Mouse (Mus musculus): ENCODE results near the gene Sema5b. TPM values are rescaled to one million over a fixed set of nuclear protein-coding genes. Genes with fewer than 3 reads are reported as not detected.
A peak's percentile ranks its signal among the peaks of the same experiment; 100 is the strongest.

Sema5b gene
- 10 to 100 TPM; 10.6 to 18.1 (median 14.0) TPM for total RNA-seq (2022)

GRCm38 (mm10) chr16:35541117-35541641 is at the start of gene Sema5b:
Gene Sema5b (plus strand): TSS chr16:35541145.
- peak in 1 of 2 experiments; percentile 25 for DNase-seq (ENCODE audit: low spot score in 2 of 2)

DNA sequence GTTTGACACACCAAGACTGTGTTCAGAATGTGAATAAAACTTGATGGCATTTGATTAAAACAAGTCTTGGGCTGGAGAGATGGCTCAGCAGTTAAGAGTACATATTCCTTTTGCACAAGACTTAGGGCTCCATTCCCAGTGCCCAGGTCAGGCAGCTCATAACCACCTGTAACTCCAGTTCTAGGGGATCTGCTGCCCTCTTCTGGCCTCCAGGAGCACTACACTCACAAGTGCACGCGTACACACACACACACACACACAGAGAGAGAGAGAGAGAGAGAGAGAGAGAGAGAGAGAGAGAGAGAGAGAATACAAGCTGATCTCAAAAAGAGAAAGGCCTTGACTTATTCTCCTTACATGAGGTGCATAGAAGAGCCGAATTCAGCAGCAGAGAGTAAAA is 40.6 kb upstream of the Sema5b start:
- DNase-seq (ENCODE audit: low spot score in 2 of 2), result no peak

DNA sequence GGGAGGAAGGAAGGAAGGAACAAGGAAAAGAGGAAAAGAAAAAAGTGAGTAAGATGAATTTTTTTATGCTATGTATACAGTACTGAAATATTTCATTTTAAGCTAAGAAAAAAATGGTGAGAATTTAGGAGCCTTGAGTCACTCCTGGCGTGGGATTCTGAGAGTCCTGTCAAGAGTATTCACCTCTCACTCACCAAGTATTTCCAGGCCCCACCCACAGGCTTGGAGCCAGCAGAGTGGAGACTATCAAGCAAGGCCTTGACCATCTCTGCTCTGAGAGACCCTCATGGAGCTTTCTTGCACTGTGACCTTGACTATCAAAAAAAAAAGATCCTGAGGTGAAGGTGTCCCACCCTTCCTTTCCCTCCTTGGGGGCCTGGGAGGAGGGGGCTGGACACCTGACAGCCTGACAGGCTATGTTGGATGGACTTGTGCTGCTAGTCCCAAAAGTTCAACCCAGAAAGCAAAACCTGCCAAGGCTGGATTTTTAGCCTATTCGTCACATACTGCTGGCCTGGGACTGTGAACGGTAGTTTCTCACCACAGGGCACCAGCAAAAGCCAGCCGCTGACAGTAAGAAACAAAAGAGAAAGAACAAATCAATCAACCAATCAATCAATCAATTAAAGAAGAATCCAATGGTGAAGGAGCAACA is 39.7 kb upstream of the Sema5b start:
- DNase-seq (ENCODE audit: low spot score in 2 of 2), result no peak

- DNase-seq (ENCODE audit: low spot score in 2 of 2), result no peak
Observed at GRCm38 (mm10) chr16:35502456-35502855, 38.5 kb upstream of the Sema5b start.

DNA sequence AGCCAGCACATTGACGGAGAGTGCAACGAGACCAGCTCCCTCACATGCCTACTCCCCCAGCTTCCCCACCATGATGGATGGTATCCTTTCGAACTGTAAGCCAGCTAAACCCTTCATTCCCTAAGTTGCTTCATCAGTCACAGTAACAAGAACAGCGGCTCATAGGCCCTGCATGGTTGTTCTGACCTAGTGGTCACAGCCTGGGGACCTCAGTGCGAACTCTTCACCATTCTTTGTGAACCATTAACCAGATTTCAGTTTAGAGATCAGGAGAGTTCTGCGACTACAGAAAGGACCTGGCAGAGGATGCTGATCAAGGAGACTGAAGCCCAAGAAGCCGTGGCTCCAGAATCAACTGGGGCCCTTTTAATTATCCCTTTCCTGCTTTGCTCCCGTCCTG is 36.7 kb upstream of the Sema5b start:
- DNase-seq (ENCODE audit: low spot score in 2 of 2), result no peak

- no peak for DNase-seq (ENCODE audit: low spot score in 2 of 2)
Observed at GRCm38 (mm10) chr16:35505786-35506185, 35.2 kb upstream of the Sema5b start.

GRCm38 (mm10) chr16:35508581-35508980 is 32.4 kb upstream of the Sema5b start:
- no peak for DNase-seq (ENCODE audit: low spot score in 2 of 2)

GRCm38 (mm10) chr16:35509331-35510070 is 31.4 kb upstream of the Sema5b start:
- DNase-seq (ENCODE audit: low spot score in 2 of 2), result no peak

DNA sequence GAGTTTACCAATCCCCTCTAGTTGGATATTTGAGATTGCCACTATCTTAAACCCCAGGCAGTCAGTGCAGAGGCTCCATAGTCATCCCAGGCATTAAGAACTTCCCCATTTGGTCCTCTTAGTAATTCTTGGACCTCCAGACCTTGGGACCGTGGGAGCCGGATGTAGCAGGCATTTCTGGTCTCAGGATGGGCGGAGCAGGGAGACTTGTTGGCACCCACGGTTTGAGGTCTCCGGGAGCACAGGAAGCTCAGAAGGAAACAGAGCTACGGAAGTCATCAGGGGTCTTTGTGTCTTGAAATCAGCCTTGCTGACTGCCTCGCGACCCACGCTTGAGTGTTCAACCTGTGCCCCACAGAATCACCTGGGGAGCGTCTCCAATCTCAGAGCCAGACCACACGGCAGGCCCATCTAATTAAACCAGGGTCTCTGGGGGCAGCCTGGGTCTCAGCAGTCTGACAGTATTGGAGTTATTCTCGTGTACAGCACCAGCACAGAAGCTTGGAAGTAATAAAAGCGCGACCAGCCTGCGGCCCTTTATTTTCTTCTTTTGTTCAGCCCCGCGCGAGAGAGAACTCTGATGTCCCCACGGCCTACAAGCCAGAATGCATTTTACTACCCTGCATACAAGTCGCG is 24.9 kb upstream of the Sema5b start:
- DNase-seq (ENCODE audit: low spot score in 2 of 2), result no peak

DNA sequence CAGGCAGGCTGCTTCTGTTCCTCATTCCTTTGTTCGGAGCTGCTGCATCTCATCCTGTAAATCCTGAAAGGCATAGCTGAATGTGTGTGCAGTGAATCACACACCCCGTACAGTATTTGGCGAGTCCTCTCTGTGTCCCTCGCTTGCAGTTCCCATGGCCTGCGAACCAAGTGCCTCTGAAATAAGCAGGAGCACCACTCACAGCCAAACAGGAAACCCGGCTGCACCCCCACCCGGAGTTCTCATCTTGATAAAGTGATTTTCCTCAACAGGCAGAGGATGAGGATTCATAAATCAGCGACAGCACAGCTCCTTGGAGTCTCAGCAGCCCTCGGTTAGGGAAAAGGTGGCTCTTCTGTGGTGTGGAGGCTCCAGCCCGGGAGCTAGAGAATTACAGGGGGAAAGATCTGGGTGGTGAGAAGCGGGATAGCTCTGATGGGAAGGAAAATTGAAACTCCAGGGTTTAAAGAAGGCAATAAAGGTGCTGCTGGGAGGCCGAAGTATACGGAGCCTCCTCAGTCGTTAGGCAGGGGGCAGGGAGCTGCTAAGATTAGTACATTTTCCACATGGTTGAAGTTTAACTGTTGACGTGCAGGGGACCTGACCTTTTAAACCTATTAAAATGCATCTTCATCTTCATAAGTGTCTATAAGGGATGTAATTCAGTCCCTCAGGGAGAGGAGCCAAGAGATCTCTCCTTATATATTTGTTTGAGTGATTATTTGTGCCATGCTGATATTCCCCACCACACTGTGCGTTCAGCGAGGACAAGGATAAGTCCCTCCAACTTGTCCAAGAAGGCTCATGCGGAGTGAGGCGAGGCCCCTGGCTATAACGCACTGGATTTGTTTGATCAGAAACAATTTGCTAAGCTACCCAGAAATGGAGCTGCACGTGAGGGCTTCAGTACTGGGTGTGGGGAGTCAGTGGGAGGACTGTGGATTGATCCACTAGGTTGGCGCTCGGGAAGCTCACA is 22.7 kb upstream of the Sema5b start:
- DNase-seq (ENCODE audit: low spot score in 2 of 2), result no peak

- DNase-seq (ENCODE audit: low spot score in 2 of 2), result no peak
Observed at GRCm38 (mm10) chr16:35519245-35519644, 21.7 kb upstream of the Sema5b start.

DNA sequence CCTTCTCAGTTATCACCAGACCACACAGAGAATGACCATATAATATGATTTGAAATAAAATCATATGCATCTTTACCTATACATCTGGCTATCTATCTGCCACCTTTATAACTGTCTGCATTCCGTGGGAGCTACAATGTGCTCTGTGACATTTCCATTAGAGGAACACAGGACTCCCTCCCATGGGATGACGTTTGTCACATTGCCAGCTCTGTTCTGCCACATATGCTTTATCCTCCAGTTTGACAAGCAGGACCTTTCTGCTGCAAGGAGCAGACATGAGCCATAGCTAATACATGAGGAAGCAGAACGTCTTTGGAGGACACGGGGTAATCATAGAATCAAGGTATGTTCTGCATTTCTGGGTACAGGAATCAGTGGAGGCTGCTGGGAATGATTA is 16.7 kb upstream of the Sema5b start:
- DNase-seq (ENCODE audit: low spot score in 2 of 2), result no peak

DNA sequence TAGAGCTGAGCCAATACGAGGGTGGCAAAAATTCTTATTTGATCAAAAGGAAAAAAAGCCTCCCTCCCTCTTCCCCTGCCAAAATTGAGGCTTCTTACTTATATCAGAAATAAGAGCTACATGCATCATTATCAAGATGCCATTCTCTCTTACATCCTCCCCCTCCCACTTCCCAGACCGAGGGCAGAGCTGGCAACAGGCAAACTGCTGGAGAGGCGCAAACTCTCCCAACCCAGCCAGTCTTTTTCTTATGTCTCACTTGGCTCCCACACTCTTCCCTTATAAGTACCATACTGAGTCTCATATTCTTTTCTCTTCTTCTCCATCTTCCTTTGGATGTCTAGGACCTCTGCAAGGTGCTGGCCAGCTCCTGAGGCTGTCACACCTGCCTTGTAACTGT is 6.3 kb upstream of the Sema5b start:
- no peak for DNase-seq (ENCODE audit: low spot score in 2 of 2)

DNA sequence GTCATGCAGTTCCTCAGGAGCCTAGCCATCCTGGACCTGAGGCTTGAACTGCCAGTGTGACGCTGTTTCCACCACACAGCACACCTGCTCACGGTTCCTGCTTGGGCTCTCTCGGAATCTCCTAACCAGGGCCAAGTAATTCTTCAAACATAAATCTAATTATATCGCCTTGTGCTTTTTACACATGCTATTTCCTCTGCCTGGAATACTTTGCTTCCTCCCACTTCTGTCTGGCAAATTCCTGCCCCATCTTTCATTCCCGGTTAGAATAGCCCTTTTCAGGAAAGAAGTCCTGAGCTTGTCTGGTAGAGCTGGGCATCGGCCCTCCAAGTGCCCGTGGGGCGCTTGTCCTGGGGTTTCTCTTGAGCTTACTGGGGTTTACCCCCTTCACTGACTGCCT is 3.3 kb upstream of the Sema5b start:
- DNase-seq (ENCODE audit: low spot score in 2 of 2), result no peak

DNA sequence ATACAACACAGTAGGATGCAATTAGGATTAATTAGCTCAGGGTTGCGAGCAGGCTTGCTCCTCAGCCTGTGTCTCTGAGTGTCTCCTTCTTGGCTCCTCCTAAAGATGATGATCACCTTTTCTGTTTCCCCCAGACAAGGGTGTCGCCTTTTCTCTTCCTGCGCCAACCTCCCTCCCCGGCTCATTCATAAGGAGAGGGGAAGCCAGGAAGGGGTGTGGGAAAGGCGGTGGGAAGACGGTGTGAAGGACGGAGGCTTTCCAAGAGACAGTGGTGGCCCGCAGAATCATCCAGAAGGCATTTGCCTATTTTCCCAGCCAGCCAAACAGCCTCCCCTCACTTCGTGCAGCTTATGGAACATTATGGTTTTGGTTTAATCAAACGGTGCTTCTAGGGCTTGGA is 1.9 kb upstream of the Sema5b start:
- DNase-seq (ENCODE audit: low spot score in 2 of 2), result no peak

- DNase-seq (ENCODE audit: low spot score in 2 of 2), result peak in 1 of 2 experiments; percentile 33
Observed at GRCm38 (mm10) chr16:35540333-35541116, 420 bp upstream of the Sema5b start.

GRCm38 (mm10) chr16:35541661-35542420 is 896 bp downstream of the Sema5b start:
- DNase-seq (ENCODE audit: low spot score in 2 of 2), result no peak

- no peak for DNase-seq (ENCODE audit: low spot score in 2 of 2)
Observed at GRCm38 (mm10) chr16:35542421-35542780, 1.5 kb downstream of the Sema5b start.

DNA sequence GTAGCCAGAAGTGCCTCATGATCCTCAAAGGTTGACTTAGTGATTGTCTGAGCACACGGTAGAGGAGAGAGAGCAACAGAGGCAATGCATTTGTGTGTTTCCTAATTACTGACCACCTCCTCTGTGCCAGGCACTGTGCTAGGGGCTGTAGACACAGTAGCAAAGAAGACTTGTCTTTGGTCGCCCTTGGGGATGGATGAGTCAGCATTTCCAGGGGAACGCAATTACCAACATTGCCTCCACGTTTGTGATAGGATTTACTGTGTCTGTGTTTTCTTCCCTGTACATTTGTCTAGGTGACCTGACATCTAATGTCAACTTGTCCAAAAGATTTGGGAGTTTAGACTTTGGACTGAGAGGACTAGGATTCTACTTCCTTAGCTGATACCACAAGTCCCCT is 4.8 kb downstream of the Sema5b start:
- no peak for DNase-seq (ENCODE audit: low spot score in 2 of 2)

GRCm38 (mm10) chr16:35547966-35548365 is 7.0 kb downstream of the Sema5b start:
- no peak for DNase-seq (ENCODE audit: low spot score in 2 of 2)
